Mouse (Mus musculus): Measurements from ENCODE around the gene Mpl. TPM values are rescaled to one million over a fixed set of nuclear protein-coding genes. Genes with fewer than 3 reads are reported as not detected.
A peak's percentile ranks its signal among the peaks of the same experiment; 100 is the strongest.

Gene Mpl
- total and polyA plus RNA-seq, 3 experiments: 0.31 to 1.5 (median 1.3) TPM

DNA sequence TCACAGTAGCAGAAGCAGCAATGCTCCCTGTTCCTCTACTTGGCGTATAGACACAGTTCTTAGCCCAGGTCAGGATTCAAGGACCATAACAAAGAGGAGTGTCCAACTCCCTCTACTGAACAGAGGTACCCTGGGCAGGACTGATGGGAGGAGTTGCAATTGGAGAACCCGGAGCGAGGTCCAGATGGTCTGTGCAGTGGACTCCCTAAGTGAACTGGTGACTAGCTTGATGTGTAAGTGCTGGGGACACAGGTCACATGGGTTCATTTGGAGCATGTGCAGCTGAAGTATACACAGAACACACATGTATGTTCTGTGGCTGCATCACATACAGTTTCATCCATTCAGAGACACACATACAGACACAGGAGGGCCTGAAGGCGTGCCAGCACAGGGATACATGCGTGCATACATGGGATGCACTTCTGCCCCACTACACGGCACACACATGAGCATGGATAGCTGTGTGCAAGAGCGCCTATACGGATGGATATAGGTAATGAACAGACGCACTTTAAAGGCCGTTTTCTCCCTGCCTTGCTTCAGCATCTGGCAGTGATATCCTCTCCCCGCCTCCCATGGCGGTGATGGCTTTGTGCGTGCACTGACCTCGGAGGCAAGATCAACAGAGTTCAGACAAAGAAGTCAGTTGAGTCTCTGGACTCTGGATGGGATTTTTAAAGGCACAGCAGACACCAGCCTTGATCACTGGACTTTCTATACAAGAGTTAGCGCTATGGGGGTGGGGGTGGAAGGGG lies 19.6 kb upstream of the Mpl start:
- H3K27ac ChIP-seq: no peak overlapping the region
- intact Hi-C loops (cut with DNase I): no loop called here

DNA sequence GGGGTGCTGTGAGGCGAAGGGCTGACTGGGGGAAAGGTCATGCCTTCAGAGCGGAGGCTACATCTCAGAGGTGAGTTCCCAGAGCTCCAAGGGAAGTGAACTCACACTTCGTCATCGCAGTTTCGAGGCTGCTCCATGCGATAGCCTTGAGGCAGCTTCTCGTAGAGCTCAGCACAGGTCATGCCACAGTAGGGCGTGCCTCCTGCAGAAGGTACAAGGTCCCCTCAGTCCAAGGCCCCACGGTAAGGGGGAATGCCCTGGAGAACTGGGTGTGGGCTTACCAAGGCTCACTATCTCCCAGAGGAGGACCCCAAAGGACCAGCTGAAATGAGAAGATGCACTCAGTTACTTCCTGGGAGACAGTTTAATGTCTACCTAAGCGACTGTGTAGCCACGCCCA lies 15.4 kb upstream of the Mpl start:
- Histone ChIP-seq H3K36me3 (ENCODE audit: control insufficient read depth, insufficient read depth, low read length) (no peaks in the 10 kb centered on the region), H3K27me3 (ENCODE audit: control insufficient read depth, insufficient read depth, low read length) (no peaks in the 10 kb centered on the region), H3K79me2 (replicated peaks; ENCODE audit: control insufficient read depth, insufficient read depth, low read length) (no peaks in the 10 kb centered on the region), H3K27ac (no peak overlapping the region), H3K4me1 (ENCODE audit: control insufficient read depth, insufficient read depth, low read length) (no peaks in the 10 kb centered on the region), H3K9ac (ENCODE audit: low read depth, low read length) (no peak overlapping the region), H3K4me3 (no peak overlapping the region)
- intact Hi-C loops (cut with DNase I): no loop called here
- TF ChIP-seq EP300 (IDR thresholded peaks at IDR 0.05; ENCODE audit: insufficient read depth, low read depth, low read length): no peak
- TF ChIP-seq CTCF (IDR thresholded peaks at IDR 0.05): no peak
- no peak for TF ChIP-seq POLR2A (IDR thresholded peaks at IDR 0.05; ENCODE audit: insufficient read depth, low read depth, low read length)
- no peak for DNase-seq
- WGBS: 86% methylated on average over 11 of the region's 11 CpGs

More for the DNA sequence above, 19.6 kb upstream of the Mpl start:
- TF ChIP-seq POLR2A (IDR thresholded peaks at IDR 0.05; ENCODE audit: insufficient read depth, low read depth, low read length): no peak
- TF ChIP-seq EP300 (IDR thresholded peaks at IDR 0.05; ENCODE audit: insufficient read depth, low read depth, low read length): no peak
- no peak for TF ChIP-seq CTCF (IDR thresholded peaks at IDR 0.05)
- no peak for DNase-seq
- Histone ChIP-seq H3K4me3 (no peak overlapping the region), H3K4me1 (ENCODE audit: control insufficient read depth, insufficient read depth, low read length) (no peaks in the 10 kb centered on the region), H3K79me2 (replicated peaks; ENCODE audit: control insufficient read depth, insufficient read depth, low read length) (no peaks in the 10 kb centered on the region), H3K36me3 (ENCODE audit: control insufficient read depth, insufficient read depth, low read length) (no peaks in the 10 kb centered on the region), H3K9ac (ENCODE audit: low read depth, low read length) (no peak overlapping the region), H3K27me3 (ENCODE audit: control insufficient read depth, insufficient read depth, low read length) (no peaks in the 10 kb centered on the region)
- WGBS: 67% methylated on average over 15 of the region's 15 CpGs

DNA sequence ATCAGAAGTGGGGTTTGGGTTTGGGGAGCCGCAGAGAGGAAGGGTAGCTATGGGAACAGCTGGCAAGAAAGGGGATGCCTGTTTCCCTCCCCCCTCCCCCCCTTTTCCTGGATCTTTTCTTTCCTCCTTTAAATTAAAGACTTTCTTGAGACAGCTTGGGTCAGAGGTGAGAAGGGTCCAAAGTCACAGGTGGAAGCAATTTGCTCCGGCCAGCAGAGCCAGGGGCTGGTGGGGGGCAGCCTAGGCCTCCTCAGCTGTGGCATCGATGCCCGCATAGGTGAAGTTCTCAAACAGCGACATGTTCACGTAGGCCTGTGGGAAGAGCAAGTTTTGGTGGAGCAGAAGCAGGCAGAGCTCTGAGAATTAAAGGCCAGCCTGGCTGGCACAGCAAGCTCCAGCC lies 14.0 kb upstream of the Mpl start:
- H3K4me3 ChIP-seq: no peak overlapping the region
- DNase-seq: no peak
- no peak overlapping the region for H3K9ac ChIP-seq (ENCODE audit: low read depth, low read length)

DNA sequence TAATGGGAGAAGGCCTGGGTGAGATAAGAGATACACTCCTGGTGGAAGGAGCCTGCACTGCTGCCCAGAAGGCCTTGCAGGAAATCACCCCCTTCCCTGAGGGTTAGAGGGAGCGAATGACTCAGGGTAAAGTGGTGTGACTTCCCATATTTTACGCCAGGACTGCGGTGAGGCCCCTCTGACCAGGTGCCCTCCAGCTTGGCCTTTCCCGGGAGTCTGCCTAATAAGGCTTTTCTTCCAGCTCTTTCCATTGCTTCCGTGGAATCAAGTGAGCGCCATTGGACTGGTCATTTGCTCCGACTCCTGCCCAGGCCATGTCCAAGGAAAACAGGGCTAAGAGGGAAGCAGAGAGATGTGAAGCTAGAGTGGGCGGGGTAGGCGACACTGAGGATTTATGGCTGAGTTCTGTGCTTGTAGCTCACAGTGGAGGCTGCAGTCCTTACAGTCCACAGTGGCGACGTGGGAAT lies 8.4 kb upstream of the Mpl start:
- Histone ChIP-seq H3K27me3 (ENCODE audit: control insufficient read depth, insufficient read depth, low read length) (no peaks in the 10 kb centered on the region), H3K27ac (no peak overlapping the region), H3K4me1 (ENCODE audit: control insufficient read depth, insufficient read depth, low read length) (peaks cover 2% of the 10 kb centered on the region; the same call in 1 of the 2 replicates), H3K36me3 (ENCODE audit: control insufficient read depth, insufficient read depth, low read length) (no peaks in the 10 kb centered on the region), H3K4me3 (no peak overlapping the region), H3K9ac (ENCODE audit: low read depth, low read length) (no peak overlapping the region), H3K79me2 (replicated peaks; ENCODE audit: control insufficient read depth, insufficient read depth, low read length) (no peaks in the 10 kb centered on the region)
- peak in 1 of 2 experiments; percentile 18 for DNase-seq
- TF ChIP-seq EP300 (IDR thresholded peaks at IDR 0.05; ENCODE audit: insufficient read depth, low read depth, low read length) (no peak), CTCF (IDR thresholded peaks at IDR 0.05) (peak; percentile 13; the same call in 1 of the 2 replicates)
- intact Hi-C loops (cut with DNase I): no loop called here
- 36% methylated on average over 11 of the region's 11 CpGs for WGBS

More for the DNA sequence above, 14.0 kb upstream of the Mpl start:
- Histone ChIP-seq H3K27me3 (ENCODE audit: control insufficient read depth, insufficient read depth, low read length) (no peaks in the 10 kb centered on the region), H3K27ac (no peak overlapping the region), H3K79me2 (replicated peaks; ENCODE audit: control insufficient read depth, insufficient read depth, low read length) (no peaks in the 10 kb centered on the region), H3K4me1 (ENCODE audit: control insufficient read depth, insufficient read depth, low read length) (no peaks in the 10 kb centered on the region), H3K36me3 (ENCODE audit: control insufficient read depth, insufficient read depth, low read length) (no peaks in the 10 kb centered on the region)
- WGBS: 92% methylated on average over 6 of the region's 6 CpGs
- TF ChIP-seq EP300 (IDR thresholded peaks at IDR 0.05; ENCODE audit: insufficient read depth, low read depth, low read length) (no peak), CTCF (IDR thresholded peaks at IDR 0.05) (no peak), POLR2A (IDR thresholded peaks at IDR 0.05; ENCODE audit: insufficient read depth, low read depth, low read length) (no peak)
- intact Hi-C loops (cut with DNase I): no loop called here

DNA sequence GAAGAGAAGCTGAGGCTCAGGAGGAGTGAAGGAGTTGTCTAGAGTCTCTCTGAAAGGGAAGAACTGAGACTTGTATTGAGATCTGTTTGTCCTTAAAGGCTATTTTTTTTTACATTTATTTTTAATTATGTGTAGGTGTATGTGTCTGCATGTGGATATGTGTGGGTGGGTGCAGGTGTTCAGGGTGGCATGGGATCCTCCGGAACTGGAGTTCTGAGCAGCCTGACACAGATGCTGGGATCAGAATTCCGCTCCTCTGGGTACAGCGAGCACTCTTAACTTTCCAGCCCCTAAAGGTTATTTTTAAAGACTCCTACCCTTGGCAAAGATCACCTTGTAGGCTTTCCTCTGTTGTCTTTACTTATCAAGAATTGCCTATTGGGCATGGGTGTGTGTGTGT lies 7.6 kb upstream of the Mpl start:
- TF ChIP-seq CTCF (IDR thresholded peaks at IDR 0.05) (no peak), POLR2A (IDR thresholded peaks at IDR 0.05; ENCODE audit: insufficient read depth, low read depth, low read length) (no peak), EP300 (IDR thresholded peaks at IDR 0.05; ENCODE audit: insufficient read depth, low read depth, low read length) (no peak)
- Histone ChIP-seq H3K27me3 (ENCODE audit: control insufficient read depth, insufficient read depth, low read length) (no peaks in the 10 kb centered on the region), H3K9ac (ENCODE audit: low read depth, low read length) (no peak overlapping the region), H3K4me1 (ENCODE audit: control insufficient read depth, insufficient read depth, low read length) (peaks cover 2% of the 10 kb centered on the region; the same call in 1 of the 2 replicates), H3K79me2 (replicated peaks; ENCODE audit: control insufficient read depth, insufficient read depth, low read length) (no peaks in the 10 kb centered on the region), H3K27ac (no peak overlapping the region), H3K4me3 (no peak overlapping the region), H3K36me3 (ENCODE audit: control insufficient read depth, insufficient read depth, low read length) (no peaks in the 10 kb centered on the region)
- intact Hi-C loops (cut with DNase I): no loop called here
- 60% methylated on average over 3 of the region's 3 CpGs for WGBS
- DNase-seq: no peak

DNA sequence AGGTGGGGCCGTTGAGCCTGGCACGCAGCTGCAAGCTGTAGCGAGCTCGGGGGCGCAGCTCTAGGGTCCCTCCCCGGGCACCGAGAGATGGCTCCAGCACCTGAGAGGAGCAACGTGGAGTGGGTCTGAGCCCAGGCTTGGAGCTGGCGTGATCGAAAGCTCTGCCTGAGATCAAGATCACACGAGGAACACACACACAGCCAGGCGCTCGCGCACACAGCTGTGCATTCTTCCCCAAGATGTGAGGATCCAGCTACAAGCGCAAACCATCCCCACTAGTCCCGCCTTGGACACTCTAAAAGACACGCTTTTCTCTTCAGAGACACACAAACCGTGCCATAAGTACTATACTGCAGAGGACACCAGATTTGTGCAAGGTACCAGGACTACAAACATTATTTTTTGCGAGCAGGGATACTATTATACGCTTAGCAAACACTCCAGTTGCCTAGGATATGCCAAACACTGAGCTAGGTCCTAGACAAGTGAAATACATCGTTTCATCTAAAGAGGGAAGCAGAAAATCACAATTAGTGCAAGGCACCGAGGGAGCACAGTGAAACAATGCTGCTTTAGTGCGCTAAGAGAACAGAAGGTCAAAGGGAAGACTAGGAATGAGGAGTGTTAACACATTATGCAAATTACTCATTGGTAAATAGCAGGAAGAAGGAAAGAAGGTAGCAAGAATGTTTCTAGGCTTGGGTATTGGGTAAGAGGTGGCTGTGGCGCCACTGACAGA lies 10.7 kb downstream of the Mpl start:
- TF ChIP-seq CTCF (IDR thresholded peaks at IDR 0.05): no peak
- TF ChIP-seq EP300 (IDR thresholded peaks at IDR 0.05; ENCODE audit: insufficient read depth, low read depth, low read length): no peak
- no peak for TF ChIP-seq POLR2A (IDR thresholded peaks at IDR 0.05; ENCODE audit: insufficient read depth, low read depth, low read length)
- 43% methylated on average over 24 of the region's 24 CpGs for WGBS
- no peak for DNase-seq
- Histone ChIP-seq H3K27ac (peak overlapping the region; percentile 62), H3K36me3 (ENCODE audit: control insufficient read depth, insufficient read depth, low read length) (no peaks in the 10 kb centered on the region), H3K4me1 (ENCODE audit: control insufficient read depth, insufficient read depth, low read length) (peaks cover 3% of the 10 kb centered on the region), H3K27me3 (ENCODE audit: control insufficient read depth, insufficient read depth, low read length) (no peaks in the 10 kb centered on the region), H3K9ac (ENCODE audit: low read depth, low read length) (peak overlapping the region; percentile 52), H3K4me3 (peak overlapping the region; percentile 48), H3K79me2 (replicated peaks; ENCODE audit: control insufficient read depth, insufficient read depth, low read length) (no peaks in the 10 kb centered on the region)
- intact Hi-C loops (cut with DNase I): loop anchor here (2.0 to 5.0 kb wide), 3 partner anchors 41 to 121 kb away; no protein-coding TSS in a partner anchor

Data from heart, adult 2 months (tissue).